Mouse (Mus musculus): ENCODE results near the gene Mast3.
"Not testable (repeated sequence)": the region's sequence is repeated elsewhere in the genome, so short reads cannot be mapped to it uniquely, and the experiment has no call there.

The Mast3 gene

GRCm38 (mm10) chr8:70834071-70834470 is 29.2 kb upstream of the Mast3 start:
- DNase-seq (ENCODE audit: low read depth, low spot score): no peak

GRCm38 (mm10) chr8:70833520-70833919 is 28.7 kb upstream of the Mast3 start:
- peak; percentile 76 for DNase-seq (ENCODE audit: low read depth, low spot score)

GRCm38 (mm10) chr8:70833018-70833482 is 28.2 kb upstream of the Mast3 start:
- no peak for DNase-seq (ENCODE audit: low read depth, low spot score)

DNA sequence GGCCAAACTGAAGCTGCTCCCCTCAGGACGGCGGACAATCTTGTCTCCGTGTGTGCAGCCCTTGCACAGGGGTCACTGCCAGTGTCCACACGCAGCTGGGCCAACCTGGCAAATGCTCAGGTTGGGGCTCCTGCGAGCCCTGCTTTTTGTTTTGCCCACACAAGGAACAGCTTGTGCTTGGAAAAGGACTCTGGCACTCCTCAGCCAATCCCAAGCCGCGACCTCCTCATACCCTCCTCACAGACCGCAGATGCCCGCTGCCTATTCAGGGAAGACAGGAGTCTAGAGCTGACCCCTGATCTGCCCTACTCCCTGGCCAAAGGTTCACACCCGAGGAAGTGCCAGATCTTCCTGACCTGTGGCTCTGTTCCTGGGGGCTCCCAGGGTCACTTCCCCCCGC is 27.5 kb upstream of the Mast3 start:
- no peak for DNase-seq (ENCODE audit: low read depth, low spot score)

DNA sequence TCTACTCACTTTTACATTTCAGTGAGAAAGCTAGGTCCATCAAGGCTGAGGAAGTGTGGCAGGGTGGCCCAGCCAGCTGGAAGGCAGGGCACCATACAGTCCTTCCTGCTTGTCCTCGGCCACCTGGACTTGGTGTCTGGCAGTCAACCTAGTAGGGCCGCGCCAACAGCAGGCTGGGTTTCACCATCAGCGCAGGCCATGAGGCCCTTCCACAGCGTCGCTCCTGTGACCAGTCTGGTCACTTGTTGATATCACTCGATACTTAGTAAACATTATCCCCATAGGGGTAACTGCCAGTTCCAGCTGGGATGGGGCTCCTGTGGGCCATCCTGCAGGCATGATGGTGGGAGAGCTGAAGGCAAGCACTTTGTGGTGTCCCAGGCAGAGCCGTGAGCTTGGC is 26.7 kb upstream of the Mast3 start:
- no peak for DNase-seq (ENCODE audit: low read depth, low spot score)

- DNase-seq (ENCODE audit: low read depth, low spot score): no peak
These were observed 22.9 kb upstream of the Mast3 start for GRCm38 (mm10) chr8:70827796-70828195.

- DNase-seq (ENCODE audit: low read depth, low spot score): no peak
These were observed 22.2 kb upstream of the Mast3 start for GRCm38 (mm10) chr8:70827010-70827409.

- DNase-seq (ENCODE audit: low read depth, low spot score): no peak
These were observed 21.0 kb upstream of the Mast3 start for GRCm38 (mm10) chr8:70825816-70826215.

GRCm38 (mm10) chr8:70823802-70824201 is 18.9 kb upstream of the Mast3 start:
- no peak for DNase-seq (ENCODE audit: low read depth, low spot score)

DNA sequence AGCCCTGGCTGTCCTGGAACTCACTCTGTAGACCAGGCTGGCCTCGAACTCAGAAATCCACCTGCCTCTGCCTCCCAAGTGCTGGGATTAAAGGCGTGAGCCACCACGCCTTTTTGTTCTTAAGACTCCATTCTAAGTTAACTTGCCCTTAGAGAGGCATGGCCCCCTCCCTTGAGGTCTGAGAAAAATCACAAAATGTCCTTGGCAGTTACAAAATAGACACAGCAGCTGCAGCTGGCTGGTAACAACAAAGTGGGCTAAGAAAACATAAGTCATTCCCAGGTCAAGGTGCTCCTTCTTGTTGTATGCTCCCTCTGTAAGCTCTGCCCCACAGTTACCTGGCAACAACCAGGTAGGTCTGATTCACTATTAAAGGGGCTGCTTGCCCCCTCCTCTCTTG is 17.7 kb upstream of the Mast3 start:
- not testable (repeated sequence) for DNase-seq (ENCODE audit: low read depth, low spot score)

GRCm38 (mm10) chr8:70821992-70822391 is 17.1 kb upstream of the Mast3 start:
- peak; percentile 61 for DNase-seq (ENCODE audit: low read depth, low spot score)

- peak; percentile 65 for DNase-seq (ENCODE audit: low read depth, low spot score)
These were observed 16.6 kb upstream of the Mast3 start for GRCm38 (mm10) chr8:70821399-70821962.

GRCm38 (mm10) chr8:70820101-70820935 is 15.5 kb upstream of the Mast3 start:
- peak; percentile 78 for DNase-seq (ENCODE audit: low read depth, low spot score)

GRCm38 (mm10) chr8:70816679-70817078 is 11.8 kb upstream of the Mast3 start:
- no peak for DNase-seq (ENCODE audit: low read depth, low spot score)

DNA sequence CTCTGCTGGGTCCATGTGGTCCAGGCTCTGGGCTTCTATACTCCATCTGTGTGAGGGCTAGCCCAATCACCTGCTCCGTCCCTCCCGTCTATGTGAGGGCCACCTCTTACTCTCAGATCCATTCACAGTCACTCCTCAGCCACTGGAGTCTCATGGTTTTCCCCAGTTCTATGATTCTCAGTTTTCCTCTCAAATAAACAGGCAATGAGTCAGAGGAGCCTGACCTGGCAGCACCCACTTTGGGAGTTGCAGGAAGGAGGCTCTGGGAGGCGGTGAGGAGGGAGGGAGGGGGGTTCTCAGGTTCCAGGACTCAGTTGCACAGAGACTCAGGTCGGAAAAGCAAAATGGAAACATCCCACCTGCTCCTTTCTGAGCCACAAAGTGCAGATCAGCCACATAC is 8.0 kb upstream of the Mast3 start:
- peak; percentile 28 for DNase-seq (ENCODE audit: low read depth, low spot score)

DNA sequence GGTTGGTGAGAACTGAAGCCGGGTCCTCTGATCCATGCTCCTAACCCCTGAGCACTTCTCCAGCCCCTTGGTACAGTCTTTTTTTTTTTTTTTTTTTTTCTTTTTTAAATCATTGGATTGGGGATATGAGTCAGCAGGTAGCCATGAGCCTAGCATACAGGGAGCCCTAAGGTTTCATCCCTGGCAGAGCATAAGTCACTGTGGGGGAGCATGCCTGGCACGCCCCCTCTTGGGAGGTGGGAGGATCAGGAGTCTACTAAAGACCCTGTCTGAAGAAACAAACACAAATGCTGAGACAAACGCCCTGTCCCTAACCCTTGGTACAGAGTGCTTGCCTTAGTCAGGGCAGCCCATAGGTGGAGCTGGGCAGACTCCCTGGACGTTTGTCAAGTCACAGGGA is 7.2 kb upstream of the Mast3 start:
- no peak for DNase-seq (ENCODE audit: low read depth, low spot score)

- no peak for DNase-seq (ENCODE audit: low read depth, low spot score)
These were observed 6.3 kb upstream of the Mast3 start for GRCm38 (mm10) chr8:70810962-70811680.

GRCm38 (mm10) chr8:70808955-70809701 is 4.3 kb upstream of the Mast3 start:
- DNase-seq (ENCODE audit: low read depth, low spot score): no peak

- DNase-seq (ENCODE audit: low read depth, low spot score): no peak
These were observed 3.4 kb upstream of the Mast3 start, which contains the start of gene Il12rb1 for GRCm38 (mm10) chr8:70808239-70808638. Gene Il12rb1, plus strand, starts transcription at chr8:70808449.

DNA sequence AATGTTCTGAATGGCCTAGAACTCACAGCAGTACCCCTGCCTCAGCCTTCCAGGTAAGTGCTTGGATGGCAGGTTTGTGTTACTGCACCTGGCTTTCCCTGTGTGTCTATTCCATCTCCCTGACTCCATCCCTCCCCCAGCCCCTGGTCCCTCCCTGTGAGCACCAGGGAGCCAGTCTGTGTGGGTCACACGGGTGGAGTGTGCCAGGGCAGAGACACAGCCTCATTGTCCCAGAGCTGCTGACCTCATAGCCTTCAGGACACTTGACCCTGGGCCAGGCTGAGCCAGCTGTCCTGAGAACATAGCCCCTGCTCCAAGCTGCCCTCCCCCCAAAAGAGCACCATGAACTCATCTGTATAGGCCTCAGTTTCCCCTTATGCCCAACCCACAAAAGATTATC is 2.5 kb upstream of the Mast3 start:
- peak; percentile 91 for DNase-seq (ENCODE audit: low read depth, low spot score)

- no peak for DNase-seq (ENCODE audit: low read depth, low spot score)
These were observed 1.7 kb upstream of the Mast3 start for GRCm38 (mm10) chr8:70806541-70806940.

All from brain, adult 2 months (tissue).